Mouse (Mus musculus) retina, embryonic 14.5 days (tissue): ENCODE measurements at regions not wholly inside any gene's neighbourhood (a gene's known extent, or its start where the extent isn't known, plus 50 kb on each side); places are given as distances from the start of the nearest gene placed in this dataset.

Source experiments
- DNase-seq: peaks from one replicate; pipeline ENCODE4 v3.0.0-alpha.2; 2015; ENCODE audit warnings: low spot score

GRCm38 (mm10) chr2:134126988-134127387 lies 427.2 kb downstream of the Hao1 start:
- DNase-seq = no peak

- no peak for DNase-seq
Observed at GRCm38 (mm10) chr2:134107286-134107685, 446.9 kb downstream of the Hao1 start.

- no peak for DNase-seq
Observed at GRCm38 (mm10) chr2:134088374-134088773, 465.8 kb downstream of the Hao1 start.

GRCm38 (mm10) chr2:134080148-134080547 lies 474.0 kb downstream of the Hao1 start:
- DNase-seq = no peak

- no peak for DNase-seq
Observed at GRCm38 (mm10) chr2:134077953-134078352, 476.2 kb downstream of the Hao1 start.

- DNase-seq = peak; percentile 9
Observed at GRCm38 (mm10) chr2:134067910-134068335, 486.2 kb downstream of the Hao1 start.

GRCm38 (mm10) chr2:134067404-134067803 lies 486.8 kb downstream of the Hao1 start:
- no peak for DNase-seq

- DNase-seq = no peak
Observed at GRCm38 (mm10) chr2:134059916-134060618, 494.1 kb downstream of the Hao1 start.

GRCm38 (mm10) chr2:134036359-134036874 lies 484.5 kb downstream of the Bmp2 start:
- peak; percentile 49 for DNase-seq

- DNase-seq = peak; percentile 64
Observed at GRCm38 (mm10) chr2:134029631-134030414, 477.9 kb downstream of the Bmp2 start.

GRCm38 (mm10) chr2:134029153-134029552 lies 477.2 kb downstream of the Bmp2 start:
- DNase-seq = no peak

GRCm38 (mm10) chr2:134017109-134017508 lies 465.1 kb downstream of the Bmp2 start:
- DNase-seq = peak; percentile 60

- no peak for DNase-seq
Observed at GRCm38 (mm10) chr2:134003146-134003545, 451.2 kb downstream of the Bmp2 start.

GRCm38 (mm10) chr2:133994742-133995141 lies 442.8 kb downstream of the Bmp2 start:
- peak; percentile 6 for DNase-seq

GRCm38 (mm10) chr2:133994337-133994736 lies 442.4 kb downstream of the Bmp2 start:
- DNase-seq = no peak

- no peak for DNase-seq
Observed at GRCm38 (mm10) chr2:133987671-133988070, 435.7 kb downstream of the Bmp2 start.
